Mouse (Mus musculus) stomach, embryonic 14.5 days (tissue): Measurements from ENCODE around the gene Fcgr4. TPM values are rescaled to one million over a fixed set of nuclear protein-coding genes. Genes with fewer than 3 reads are reported as not detected.
A peak's percentile ranks its signal among the peaks of the same experiment; 100 is the strongest.

Experiments used
- ATAC-seq: fragments of 200-750 bp; cut with Nextera tagmentation; 2 replicates; pipeline ENCODE4 v1.8.0; 2017; ENCODE audit warnings: low read depth, moderate TSS enrichment; ENCODE audit not compliant: insufficient number of reproducible peaks, insufficient read depth, low FRiP score
- H3K27ac ChIP-seq: fragments of 300-500 bp; sonication (generic); 2 replicates; pipeline ENCODE4 v1.5.1; 2014; ENCODE audit warnings: mild to moderate bottlenecking, low read length, moderate library complexity, mixed read lengths
- H3K27me3 ChIP-seq: fragments of 300-500 bp; sonication (generic); 2 replicates; pipeline ENCODE4 v1.6.1; 2014; ENCODE audit warnings: low read length, control low read depth, mixed read lengths; ENCODE audit not compliant: control insufficient read depth, insufficient read depth
- H3K36me3 ChIP-seq: fragments of 300-500 bp; sonication (generic); 2 replicates; pipeline ENCODE4 v1.6.1; 2014; ENCODE audit warnings: mild to moderate bottlenecking, control low read depth, low read length, moderate library complexity, mixed read lengths; ENCODE audit not compliant: control insufficient read depth, insufficient read depth
- H3K4me1 ChIP-seq: fragments of 300-500 bp; sonication (generic); 2 replicates; pipeline ENCODE4 v1.6.1; 2014; ENCODE audit warnings: low read length, control low read depth, mixed read lengths; ENCODE audit not compliant: control insufficient read depth, insufficient read depth
- H3K4me2 ChIP-seq: fragments of 300-500 bp; sonication (generic); replicated peaks from 2 replicates; pipeline ENCODE4 v1.6.1; 2014; ENCODE audit warnings: low read depth, low read length, control low read depth
- H3K4me3 ChIP-seq: fragments of 300-500 bp; sonication (generic); 2 replicates; pipeline ENCODE4 v1.5.1; 2014; ENCODE audit warnings: low read depth, low read length, control low read depth
- H3K9ac ChIP-seq: fragments of 300-500 bp; sonication (generic); replicated peaks from 2 replicates; pipeline ENCODE4 v1.6.1; 2014; ENCODE audit warnings: low read depth, mild to moderate bottlenecking, control low read depth, low read length, moderate library complexity, mixed read lengths
- H3K9me3 ChIP-seq: fragments of 300-500 bp; sonication (generic); 2 replicates; pipeline ENCODE4 v1.6.1; 2016; ENCODE audit warnings: low read depth, low read length, control low read depth; ENCODE audit not compliant: control insufficient read depth
- WGBS: fragments of 180-500 bp; shearing (Covaris S2); extraction: QIAGEN DNeasy Blood & Tissue Kit; methylation state at CpG from one replicate; pipeline ENCODE4 v1.1.7; 2014; 5-methylcytosine and 5-hydroxymethylcytosine counted together
- polyA plus RNA-seq: library from polyadenylated mRNA; unstranded; fragments of >200 nt; fragmentation: Nextera tagmentation; extraction: Ambion mirVana; gene quantifications from 2 replicates; pipeline ENCODE4 v1.2.1, GENCODE M21; 2014

Fcgr4 gene
- polyA plus RNA-seq, 1 experiment from 2014 or later: 0.91 TPM

GRCm38 (mm10) chr1:171036550-171037324, 18.0 kb downstream of the Fcgr4 start:
- Histone ChIP-seq H3K4me3 (peak overlapping the region; percentile 34), H3K4me1 (peaks cover 4% of the 10 kb centered on the region; the same call in 1 of the 2 replicates), H3K36me3 (no peaks in the 10 kb centered on the region), H3K9me3 (no peaks in the 10 kb centered on the region), H3K9ac (no peak overlapping the region), H3K27me3 (no peaks in the 10 kb centered on the region), H3K4me2 (peak overlapping the region; percentile 81), H3K27ac (no peak overlapping the region)
- no peak; the same call in 1 of the 2 replicates for ATAC-seq
- 3% methylated on average over 22 of the region's 22 CpGs for WGBS

GRCm38 (mm10) chr1:171037861-171038721, 19.4 kb downstream of the Fcgr4 start:
- H3K4me2 ChIP-seq: peak overlapping the region; percentile 49
- no peaks in the 10 kb centered on the region for H3K36me3 ChIP-seq
- ATAC-seq: peak; percentile 83
- peak overlapping the region; percentile 90 for H3K4me3 ChIP-seq
- H3K9me3 ChIP-seq: no peaks in the 10 kb centered on the region
- peak overlapping the region; percentile 88 for H3K27ac ChIP-seq
- no peaks in the 10 kb centered on the region for H3K27me3 ChIP-seq
- WGBS: under 1% methylated on average over 47 of the region's 47 CpGs
- H3K9ac ChIP-seq: peak overlapping the region; percentile 64
- peaks cover 4% of the 10 kb centered on the region; the same call in 1 of the 2 replicates for H3K4me1 ChIP-seq

GRCm38 (mm10) chr1:171039135-171039534, 20.4 kb downstream of the Fcgr4 start:
- Histone ChIP-seq H3K9ac (no peak overlapping the region), H3K9me3 (no peaks in the 10 kb centered on the region), H3K36me3 (no peaks in the 10 kb centered on the region), H3K4me3 (no peak overlapping the region), H3K27me3 (no peaks in the 10 kb centered on the region), H3K4me2 (no peak overlapping the region), H3K4me1 (peaks cover 4% of the 10 kb centered on the region; the same call in 1 of the 2 replicates), H3K27ac (no peak overlapping the region)
- no peak for ATAC-seq
- 75% methylated on average over 6 of the region's 6 CpGs for WGBS

- Histone ChIP-seq H3K27ac (no peak overlapping the region), H3K4me2 (no peak overlapping the region), H3K36me3 (no peaks in the 10 kb centered on the region), H3K4me1 (peaks cover 4% of the 10 kb centered on the region; the same call in 1 of the 2 replicates), H3K4me3 (no peak overlapping the region), H3K9me3 (no peaks in the 10 kb centered on the region), H3K9ac (no peak overlapping the region), H3K27me3 (no peaks in the 10 kb centered on the region)
- ATAC-seq: no peak
- WGBS: 81% methylated on average over 7 of the region's 7 CpGs
Observed at GRCm38 (mm10) chr1:171039880-171040279, 21.2 kb downstream of the Fcgr4 start.

- H3K27ac ChIP-seq: no peak overlapping the region
- WGBS: 71% methylated on average over 3 of the region's 3 CpGs
- no peaks in the 10 kb centered on the region for H3K4me1 ChIP-seq
- H3K36me3 ChIP-seq: no peaks in the 10 kb centered on the region
- H3K9me3 ChIP-seq: no peaks in the 10 kb centered on the region
- no peak for ATAC-seq
- H3K4me3 ChIP-seq: peak overlapping the region; percentile 49
- H3K27me3 ChIP-seq: no peaks in the 10 kb centered on the region
- no peak overlapping the region for H3K9ac ChIP-seq
- peak overlapping the region; percentile 33 for H3K4me2 ChIP-seq
Observed at GRCm38 (mm10) chr1:171043594-171044153, 25.0 kb downstream of the Fcgr4 start.

- Histone ChIP-seq H3K27ac (peak overlapping the region; percentile 69), H3K9me3 (no peaks in the 10 kb centered on the region), H3K9ac (peak overlapping the region; percentile 15; the same call in 1 of the 2 replicates), H3K4me2 (peak overlapping the region; percentile 37), H3K36me3 (no peaks in the 10 kb centered on the region), H3K4me3 (peak overlapping the region; percentile 49), H3K27me3 (no peaks in the 10 kb centered on the region), H3K4me1 (no peaks in the 10 kb centered on the region)
- WGBS: under 1% methylated on average over 33 of the region's 33 CpGs
- peak; percentile 94 for ATAC-seq
Observed at GRCm38 (mm10) chr1:171044365-171045078, 25.8 kb downstream of the Fcgr4 start.

- no peak overlapping the region for H3K27ac ChIP-seq
- 7% methylated on average over 14 of the region's 14 CpGs for WGBS
- H3K9ac ChIP-seq: 0 out of 2 replicates have a peak overlapping the region, but pooled peaks have one; percentile 7
- ATAC-seq: peak; percentile 19; the same call in 1 of the 2 replicates
- no peaks in the 10 kb centered on the region for H3K36me3 ChIP-seq
- peak overlapping the region; percentile 49 for H3K4me3 ChIP-seq
- no peaks in the 10 kb centered on the region for H3K9me3 ChIP-seq
- H3K27me3 ChIP-seq: no peaks in the 10 kb centered on the region
- H3K4me1 ChIP-seq: no peaks in the 10 kb centered on the region
- H3K4me2 ChIP-seq: peak overlapping the region; percentile 37
Observed at GRCm38 (mm10) chr1:171045079-171045465, 26.4 kb downstream of the Fcgr4 start.

- no peak for ATAC-seq
- 78% methylated on average over 3 of the region's 3 CpGs for WGBS
- H3K36me3 ChIP-seq: no peaks in the 10 kb centered on the region
- no peak overlapping the region for H3K27ac ChIP-seq
- no peak overlapping the region for H3K9ac ChIP-seq
- H3K9me3 ChIP-seq: no peaks in the 10 kb centered on the region
- no peak overlapping the region for H3K4me2 ChIP-seq
- H3K4me1 ChIP-seq: no peaks in the 10 kb centered on the region
- no peak overlapping the region for H3K4me3 ChIP-seq
- H3K27me3 ChIP-seq: no peaks in the 10 kb centered on the region
Observed at GRCm38 (mm10) chr1:171046501-171046900, 27.8 kb downstream of the Fcgr4 start.
